Mouse (Mus musculus) cerebellum, postnatal 14 days (tissue): ENCODE measurements around the gene Arhgef19.

ENCODE experiments used
- DNase-seq, 2 experiments: peaks; one replicate each; pipeline ENCODE4 v3.0.0; 2021; ENCODE audit warnings: mixed read lengths in 2 of 2

The Arhgef19 gene

DNA sequence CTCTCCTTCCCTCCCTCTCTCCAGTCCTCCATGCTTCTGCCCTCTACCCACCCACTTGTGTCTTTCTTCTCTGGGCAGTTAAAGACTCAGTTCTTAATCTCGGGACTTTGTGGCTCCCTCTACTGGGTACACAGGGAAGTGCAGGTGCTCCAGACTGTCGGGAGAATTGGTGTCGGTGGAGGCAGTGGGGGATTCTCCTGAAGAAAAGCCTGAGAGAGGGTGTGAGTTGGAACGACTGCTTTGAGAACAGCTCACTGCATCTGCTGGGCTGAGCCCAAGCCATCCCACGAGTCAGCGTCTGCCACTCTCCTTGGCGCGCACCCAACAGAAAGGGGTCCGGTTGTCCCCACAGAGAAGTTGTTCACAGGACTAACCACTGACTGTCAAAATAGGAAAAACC lies 28.5 kb downstream of the Arhgef19 start:
- DNase-seq = peak; percentile 71 to 83

DNA sequence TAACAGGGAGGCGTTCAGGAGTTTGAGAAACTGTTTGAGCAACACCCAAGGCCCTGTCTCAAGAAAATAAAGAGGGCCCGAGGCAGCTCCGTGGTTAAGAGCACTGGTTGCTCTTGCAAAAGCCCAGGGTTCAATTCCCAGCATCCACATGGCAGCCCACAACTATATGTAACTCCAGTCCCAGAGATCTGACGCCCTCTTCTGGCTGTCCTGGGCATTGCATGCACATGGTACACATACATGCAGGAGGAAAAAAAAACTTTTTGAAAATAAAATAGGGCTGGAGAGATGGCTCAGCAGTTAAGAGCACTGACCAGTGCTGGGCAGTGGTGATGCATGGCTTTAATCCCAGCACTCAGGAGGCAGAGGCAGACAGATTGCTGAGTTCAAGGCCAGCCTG lies 29.1 kb downstream of the Arhgef19 start:
- DNase-seq = no peak

DNA sequence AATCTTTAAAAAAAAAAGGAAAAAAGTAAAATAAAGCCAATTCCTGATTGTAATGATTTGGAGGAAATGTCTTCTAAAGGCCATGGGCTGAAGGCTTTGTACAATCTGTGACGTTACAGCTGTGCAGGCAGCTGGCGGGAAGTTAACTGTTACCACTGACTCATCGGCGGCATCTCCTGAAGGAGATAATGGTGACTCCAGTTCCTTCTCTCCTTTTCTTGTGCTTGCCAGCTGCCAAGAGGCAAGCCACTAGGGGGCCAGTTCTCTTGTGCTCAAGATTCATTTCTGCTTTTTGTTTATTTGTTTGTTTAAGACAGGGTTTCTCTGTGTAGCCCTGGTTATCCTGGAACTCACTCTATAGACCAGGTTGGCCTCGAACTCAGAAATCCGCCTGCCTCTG lies 29.8 kb downstream of the Arhgef19 start:
- DNase-seq = no peak

- no peak for DNase-seq
Observed at GRCm38 (mm10) chr4:141270201-141270940, 31.1 kb downstream of the Arhgef19 start.

- no peak for DNase-seq
Observed at GRCm38 (mm10) chr4:141271228-141271627, 31.9 kb downstream of the Arhgef19 start.

DNA sequence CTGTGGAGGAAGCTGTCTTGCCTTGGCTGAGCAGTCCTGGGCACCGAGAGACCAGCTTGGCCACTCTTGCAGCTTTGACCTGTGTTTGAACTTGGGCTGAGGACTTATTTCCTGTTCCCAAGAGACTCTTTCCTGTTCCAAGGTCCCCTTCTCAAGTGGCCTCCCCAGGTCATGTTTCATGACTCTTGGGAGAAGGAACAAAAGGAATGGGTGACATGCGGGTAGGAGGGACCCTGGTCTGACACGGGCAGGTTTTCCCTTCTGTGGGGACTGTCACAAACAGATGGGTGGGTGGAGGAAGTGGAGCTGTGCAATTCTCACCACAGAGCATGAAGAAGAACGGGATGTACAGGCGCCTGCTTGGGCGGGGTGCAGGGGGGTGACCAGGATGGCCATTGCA lies 32.4 kb downstream of the Arhgef19 start:
- no peak for DNase-seq

DNA sequence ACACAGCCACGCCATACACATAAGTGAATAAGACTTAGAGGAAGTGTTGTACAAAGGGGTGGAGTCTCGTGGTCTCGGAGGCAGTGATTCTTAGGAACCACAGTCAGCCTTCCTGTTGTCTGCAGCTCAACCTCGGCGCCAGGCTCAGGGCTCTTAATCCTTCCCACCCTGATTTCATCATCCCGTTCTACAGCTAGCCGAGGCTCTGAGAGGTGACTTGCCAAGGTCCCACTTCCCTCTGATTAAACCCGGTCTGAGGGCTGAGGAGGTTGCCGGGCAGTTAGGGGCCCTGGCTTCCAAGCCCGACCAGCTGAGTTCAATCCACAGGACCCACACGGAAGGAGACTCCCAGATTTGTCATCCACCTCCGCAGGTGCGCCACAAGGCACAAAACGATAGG lies 33.6 kb downstream of the Arhgef19 start:
- DNase-seq = no peak

- DNase-seq = peak; percentile 92
Observed at GRCm38 (mm10) chr4:141273296-141273695, 34.0 kb downstream of the Arhgef19 start.

- no peak for DNase-seq
Observed at GRCm38 (mm10) chr4:141274485-141275341, 35.4 kb downstream of the Arhgef19 start.

- no peak for DNase-seq
Observed at GRCm38 (mm10) chr4:141277157-141277556, 37.9 kb downstream of the Arhgef19 start.

- no peak for DNase-seq
Observed at GRCm38 (mm10) chr4:141278154-141278553, 38.9 kb downstream of the Arhgef19 start.

DNA sequence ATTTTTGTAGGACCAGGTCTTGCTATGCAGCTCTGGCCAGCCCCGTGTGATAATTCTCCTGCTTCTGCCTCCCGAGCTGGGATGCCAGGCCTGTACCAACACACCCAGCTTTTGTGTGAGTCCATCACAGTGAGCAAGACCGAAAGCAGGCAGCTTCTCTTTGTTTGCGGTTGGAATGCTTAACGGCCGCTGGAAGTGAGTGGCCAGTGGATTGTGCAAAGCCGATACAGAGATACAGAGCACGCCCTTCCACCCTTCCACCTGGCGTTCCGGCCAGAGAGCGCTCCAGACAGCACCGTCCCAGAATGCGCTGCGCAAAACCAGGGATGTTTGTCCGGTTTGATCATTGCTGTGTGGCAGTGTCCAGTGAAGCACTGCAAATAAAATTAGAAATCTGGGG lies 40.0 kb downstream of the Arhgef19 start:
- DNase-seq = no peak

GRCm38 (mm10) chr4:141279783-141280182 lies 40.5 kb downstream of the Arhgef19 start:
- no peak for DNase-seq

GRCm38 (mm10) chr4:141280471-141280870 lies 41.2 kb downstream of the Arhgef19 start:
- DNase-seq = no peak

GRCm38 (mm10) chr4:141281153-141281552 lies 41.9 kb downstream of the Arhgef19 start:
- DNase-seq = no peak

DNA sequence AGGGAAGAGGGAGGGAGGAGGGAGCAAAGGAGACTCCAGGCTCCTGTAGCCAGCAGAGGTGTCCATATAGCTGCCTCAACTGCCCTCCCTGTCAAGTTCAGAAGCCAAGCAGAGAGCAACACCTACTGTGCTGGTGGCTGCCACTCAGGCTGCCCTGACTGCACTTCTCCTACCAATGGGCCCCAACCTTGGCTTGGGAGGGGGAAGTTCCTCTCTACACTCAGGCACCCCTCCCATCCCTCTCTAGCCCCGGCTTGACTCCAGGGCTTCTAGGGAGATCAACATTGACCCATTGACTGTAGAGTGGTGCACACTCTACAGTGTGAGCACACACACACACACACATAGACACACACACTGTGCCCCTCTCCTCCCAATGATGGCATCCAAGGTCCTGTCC lies 42.3 kb downstream of the Arhgef19 start:
- DNase-seq = no peak

GRCm38 (mm10) chr4:141282087-141282486 lies 42.8 kb downstream of the Arhgef19 start:
- no peak for DNase-seq

GRCm38 (mm10) chr4:141282623-141283022 lies 43.3 kb downstream of the Arhgef19 start:
- no peak for DNase-seq

DNA sequence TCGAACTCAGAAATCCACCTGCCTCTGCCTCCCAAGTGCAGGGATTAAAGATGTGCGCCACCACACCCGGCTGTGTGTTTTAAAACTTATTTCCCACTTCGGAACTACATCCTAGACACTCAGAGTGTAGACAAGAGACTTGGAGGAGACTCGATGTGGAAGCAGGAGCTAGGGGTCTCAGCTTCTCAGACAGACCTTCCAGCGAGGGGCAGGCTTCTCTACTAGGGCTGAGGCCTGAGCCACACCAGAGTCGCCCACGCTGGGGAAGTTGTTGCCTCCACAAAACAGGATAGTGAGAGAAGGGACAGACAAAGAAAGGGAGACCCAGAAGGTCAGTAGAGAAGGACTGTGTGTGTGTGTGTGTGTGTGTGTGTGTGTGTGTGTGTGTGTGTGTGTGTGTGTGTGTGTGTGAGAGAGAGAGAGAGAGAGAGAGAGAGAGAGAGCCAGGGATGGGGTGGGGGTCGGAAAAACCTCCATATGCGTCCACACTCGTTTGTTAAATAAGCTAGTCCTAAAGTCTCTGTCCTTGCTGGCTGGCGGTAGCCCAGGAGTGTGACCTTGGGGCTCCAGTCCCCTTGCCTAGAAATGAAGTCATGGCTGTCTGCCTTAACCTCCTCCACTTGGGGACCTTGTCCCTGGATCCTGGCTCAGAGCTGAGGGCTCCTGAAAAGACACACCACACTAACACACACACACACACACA lies 44.0 kb downstream of the Arhgef19 start:
- no peak for DNase-seq

- DNase-seq = no peak
Observed at GRCm38 (mm10) chr4:141283879-141284411, 44.6 kb downstream of the Arhgef19 start.

- no peak for DNase-seq
Observed at GRCm38 (mm10) chr4:141284486-141284885, 45.2 kb downstream of the Arhgef19 start.

- no peak for DNase-seq
Observed at GRCm38 (mm10) chr4:141285128-141285527, 45.8 kb downstream of the Arhgef19 start.

DNA sequence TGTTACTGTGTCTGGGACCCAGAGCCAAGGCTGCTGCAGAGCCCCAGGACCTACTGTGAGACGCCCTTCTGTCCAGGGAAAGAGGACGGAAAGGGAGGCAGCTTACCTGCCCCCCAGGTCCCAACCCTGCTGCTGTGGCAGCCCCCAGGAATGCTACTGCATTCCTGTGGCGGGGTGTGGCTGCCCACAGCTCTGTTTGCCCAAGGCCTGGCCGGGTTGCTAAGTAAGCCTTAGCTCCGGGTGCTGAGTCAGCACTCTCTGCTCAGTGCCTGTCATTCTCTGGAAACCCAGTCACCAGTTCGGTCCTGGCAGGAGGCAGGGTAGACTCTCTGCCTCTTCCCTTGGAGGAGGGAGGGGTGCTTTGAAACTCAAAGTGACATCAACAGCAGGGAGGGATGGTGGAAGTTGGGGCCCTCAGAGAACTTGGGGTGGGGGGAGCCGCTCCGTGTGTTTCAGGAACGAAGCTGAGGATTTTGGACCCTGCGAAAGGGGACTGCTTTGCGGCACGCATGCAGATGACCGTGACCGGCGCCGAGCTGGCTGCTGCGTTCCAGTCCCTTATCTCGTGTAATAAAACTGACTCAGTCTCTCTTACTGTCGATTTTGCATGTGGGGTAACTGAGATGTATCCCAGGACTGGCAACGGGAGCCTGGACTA lies 47.7 kb downstream of the Arhgef19 start:
- DNase-seq = peak in 1 of 2 experiments; percentile 39
